Mouse (Mus musculus): Measurements from ENCODE around the gene Camta2. TPM values are rescaled to one million over a fixed set of nuclear protein-coding genes. Genes with fewer than 3 reads are reported as not detected.
A peak's percentile ranks its signal among the peaks of the same experiment; 100 is the strongest.

Camta2 gene
- total RNA-seq, 2 experiments from 2014 or later, result 217 to 223 TPM

DNA sequence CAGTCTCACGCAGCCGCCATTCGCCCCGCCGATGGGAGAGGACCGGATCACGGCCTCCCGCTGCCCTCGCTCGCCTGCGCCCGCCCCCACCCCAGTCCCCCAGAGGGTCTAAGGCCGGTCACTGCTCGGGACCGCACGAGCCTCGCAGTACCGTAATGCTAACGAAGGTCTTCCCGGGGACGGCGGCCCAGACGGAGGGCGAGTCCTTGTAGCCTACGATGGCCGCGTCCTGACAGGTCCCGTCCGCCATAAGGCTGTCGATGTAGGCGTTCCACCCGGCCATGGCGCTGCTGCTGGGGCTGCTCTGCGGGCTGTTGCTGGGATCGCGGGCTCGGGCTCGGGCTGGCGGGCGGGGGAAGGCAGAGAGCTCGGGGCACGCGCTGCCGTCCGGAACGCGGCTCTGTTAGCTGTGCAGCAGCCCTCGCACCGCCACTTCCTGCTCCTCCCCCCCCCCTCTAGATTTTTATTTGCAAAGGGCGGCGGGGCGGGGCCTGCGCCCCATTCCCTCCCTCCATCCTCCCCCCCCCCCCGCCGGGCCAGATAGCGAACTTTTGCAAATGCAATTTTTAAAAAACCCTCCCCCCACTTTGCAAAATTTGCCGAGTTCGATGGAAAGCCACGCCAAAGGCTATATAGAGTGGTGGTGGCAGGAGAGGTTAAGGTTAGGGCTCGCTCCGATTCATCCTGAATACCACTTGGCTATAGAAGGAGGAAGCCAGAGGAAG lies 33.5 kb downstream of the Camta2 start, which contains the start of gene Pfn1:
TSS of gene Pfn1 (minus strand) at position 447 of the 725 bp plus-strand sequence.
- intact Hi-C loops (cut with DNase I), result loop anchor here (2.0 kb wide), 1 partner anchor 14 kb away; the partner anchor contains the start of gene Spag7
- DNase-seq (ENCODE audit: low spot score in 2 of 2), result peak; percentile 68 to 69

DNA sequence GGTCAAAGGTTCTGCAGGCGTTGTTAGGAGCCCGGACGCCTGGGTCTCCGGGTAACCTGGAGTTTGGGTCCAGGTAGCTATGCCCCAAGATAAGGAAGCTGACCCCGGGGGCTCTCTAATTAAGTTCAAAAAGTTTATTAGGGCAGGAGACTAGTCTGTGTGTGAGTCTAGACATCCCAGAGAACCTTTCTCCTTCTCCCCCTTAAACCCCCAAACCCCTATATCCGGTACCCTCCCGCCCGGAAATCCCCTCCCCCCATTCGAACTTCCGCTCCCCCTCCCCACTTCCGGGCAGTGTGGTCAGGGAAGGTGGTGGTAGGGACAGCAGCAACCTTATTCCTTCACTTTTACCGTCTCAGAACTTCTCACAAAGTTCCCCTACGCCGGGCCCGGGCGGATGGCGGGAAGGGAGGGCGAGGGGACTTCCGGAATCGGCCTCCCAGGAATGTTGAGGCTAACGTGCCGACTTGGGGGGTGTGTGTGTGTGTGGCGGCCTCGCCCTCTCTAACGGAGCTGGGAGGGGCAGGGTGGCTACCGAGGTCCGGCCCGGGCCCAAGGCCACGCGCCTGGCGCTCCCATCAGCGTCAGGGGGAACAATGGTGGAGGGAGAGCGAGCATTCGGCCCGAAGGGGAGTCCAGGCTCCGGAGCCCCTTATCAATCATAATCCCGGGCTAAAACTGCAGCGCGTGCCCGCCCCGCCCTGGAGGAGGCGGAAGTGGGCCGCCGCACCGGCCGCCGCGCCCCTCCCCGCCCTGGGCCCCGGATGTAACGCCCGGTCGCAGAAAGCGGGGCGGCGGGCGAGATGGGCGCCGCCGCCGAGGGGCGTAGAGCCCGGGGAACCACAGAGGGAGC lies 34.3 kb downstream of the Camta2 start:
- intact Hi-C loops (cut with DNase I), result loop anchor here (2.0 kb wide), 1 partner anchor 15 kb away; the partner anchor contains the start of gene Spag7
- peak in 1 of 2 experiments; percentile 45 for DNase-seq (ENCODE audit: low spot score in 2 of 2)

DNA sequence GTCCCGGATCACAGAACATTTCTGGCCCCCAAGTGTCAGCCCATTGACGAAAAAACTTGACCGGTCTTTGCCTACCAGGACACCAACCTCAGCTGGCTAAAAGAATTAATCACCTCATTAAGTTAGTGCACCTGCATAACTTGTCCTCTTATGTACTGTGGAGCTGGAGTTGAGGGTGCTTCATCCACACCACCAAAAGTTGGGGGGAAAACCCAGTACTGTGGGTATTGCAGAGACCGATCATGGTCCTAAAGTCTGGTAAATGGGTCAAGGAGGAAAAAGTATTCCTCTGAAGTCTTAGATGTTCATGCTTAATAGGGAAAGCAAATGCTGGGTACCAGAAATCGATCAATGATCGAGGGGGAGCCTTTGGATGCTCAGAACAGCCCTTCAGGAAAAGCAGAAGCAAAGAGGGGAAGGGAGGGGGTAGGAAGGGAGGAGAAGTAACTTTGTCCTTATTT lies 35.0 kb downstream of the Camta2 start:
- no peak for DNase-seq (ENCODE audit: low spot score in 2 of 2)
- intact Hi-C loops (cut with DNase I), result no loop called here

DNA sequence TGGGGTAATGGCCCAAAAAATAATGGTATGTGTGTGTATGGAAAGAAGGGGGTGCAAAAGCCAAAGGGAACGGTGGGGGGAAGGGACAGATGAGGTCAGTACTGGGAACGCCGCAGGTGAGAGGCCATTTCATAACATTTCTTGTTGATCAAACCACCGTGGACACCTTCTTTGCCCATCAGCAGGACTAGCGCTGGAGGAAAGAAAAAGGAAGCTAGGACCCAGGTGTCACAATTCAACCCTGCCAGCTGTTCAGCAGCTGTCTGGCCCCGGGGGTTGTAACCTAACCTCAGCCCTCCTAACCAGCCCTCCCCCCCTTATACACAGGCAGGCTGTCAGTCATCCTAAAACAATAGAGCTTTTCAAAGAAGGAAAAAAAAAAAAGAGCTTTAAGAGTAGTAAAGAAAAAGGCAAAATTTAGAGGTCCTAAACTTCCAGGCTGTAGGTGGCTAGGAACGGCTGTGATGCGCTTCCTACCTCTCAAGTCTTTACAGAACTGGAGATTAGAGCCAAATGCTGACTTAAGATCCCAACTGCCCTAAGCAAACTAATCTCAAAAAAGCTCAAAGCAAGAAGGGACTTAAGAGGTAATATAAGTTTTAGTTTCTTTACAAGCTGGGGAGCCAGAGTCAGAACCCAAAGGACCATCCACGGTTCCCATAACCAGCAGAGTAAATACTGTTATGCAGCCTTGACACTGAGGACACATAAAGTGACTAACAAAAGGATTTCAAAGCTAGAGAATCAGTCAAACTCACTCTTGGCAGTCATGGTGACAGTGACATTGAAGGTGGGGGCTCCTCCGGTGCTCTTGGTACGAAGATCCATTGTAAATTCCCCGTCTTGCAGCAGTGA lies 35.6 kb downstream of the Camta2 start:
- DNase-seq (ENCODE audit: low spot score in 2 of 2), result no peak
- intact Hi-C loops (cut with DNase I), result no loop called here

DNA sequence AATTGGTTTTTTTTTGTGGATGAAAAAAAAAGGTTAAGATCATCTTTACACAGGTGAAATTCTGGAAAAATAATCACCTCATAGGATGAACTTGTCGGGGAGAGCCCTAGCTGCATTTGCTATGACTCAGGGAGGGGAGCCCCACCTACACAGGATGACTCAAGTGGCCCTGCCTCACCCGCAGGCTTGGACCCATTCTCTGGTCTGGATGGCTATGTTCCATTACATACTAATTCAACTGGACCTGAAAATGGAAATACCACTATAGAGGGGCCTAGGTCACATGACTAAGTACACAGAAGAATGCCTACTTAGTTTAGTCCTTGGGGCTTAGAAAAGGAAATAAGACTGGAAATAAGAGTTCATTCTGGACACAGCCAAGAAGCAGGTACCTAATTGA lies 36.5 kb downstream of the Camta2 start:
- no peak for DNase-seq (ENCODE audit: low spot score in 2 of 2)
- intact Hi-C loops (cut with DNase I), result no loop called here

DNA sequence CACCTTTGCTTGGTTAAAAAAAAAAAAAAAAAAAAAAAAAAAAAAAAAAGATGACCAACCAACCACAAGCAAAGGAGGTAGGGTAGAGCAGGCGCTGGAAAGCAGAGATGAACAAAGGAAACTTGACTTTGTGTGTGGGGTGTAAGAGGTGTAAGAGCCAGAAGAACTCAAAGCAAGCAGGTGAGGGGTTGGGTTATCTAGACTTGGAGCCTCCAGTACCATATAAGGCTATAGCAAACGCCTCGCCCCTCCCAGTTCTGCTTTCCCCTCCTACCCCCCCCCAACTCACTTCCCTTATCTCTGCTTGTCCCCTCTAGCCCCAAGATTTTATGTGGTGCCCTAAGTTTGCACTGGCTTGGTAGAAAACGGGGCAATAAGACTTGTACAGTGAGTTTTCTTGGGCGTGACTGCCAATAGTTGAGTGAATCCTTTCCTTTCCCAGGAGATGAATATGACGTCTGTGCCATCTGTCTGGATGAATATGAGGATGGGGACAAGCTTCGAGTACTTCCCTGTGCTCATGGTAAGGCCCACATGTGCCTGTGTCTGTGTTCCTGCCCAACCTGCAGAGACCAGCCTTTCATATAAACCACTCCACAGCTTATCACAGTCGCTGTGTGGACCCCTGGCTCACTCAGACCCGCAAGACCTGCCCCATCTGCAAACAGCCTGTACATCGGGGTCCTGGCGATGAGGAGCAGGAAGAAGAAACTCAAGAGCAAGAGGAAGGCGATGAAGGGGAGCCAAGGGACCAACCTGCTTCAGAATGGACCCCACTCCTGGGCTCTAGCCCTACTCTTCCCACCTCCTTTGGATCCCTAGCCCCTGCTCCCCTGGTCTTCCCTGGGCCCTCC lies 37.4 kb downstream of the Camta2 start:
- intact Hi-C loops (cut with DNase I), result no loop called here
- no peak for DNase-seq (ENCODE audit: low spot score in 2 of 2)

DNA sequence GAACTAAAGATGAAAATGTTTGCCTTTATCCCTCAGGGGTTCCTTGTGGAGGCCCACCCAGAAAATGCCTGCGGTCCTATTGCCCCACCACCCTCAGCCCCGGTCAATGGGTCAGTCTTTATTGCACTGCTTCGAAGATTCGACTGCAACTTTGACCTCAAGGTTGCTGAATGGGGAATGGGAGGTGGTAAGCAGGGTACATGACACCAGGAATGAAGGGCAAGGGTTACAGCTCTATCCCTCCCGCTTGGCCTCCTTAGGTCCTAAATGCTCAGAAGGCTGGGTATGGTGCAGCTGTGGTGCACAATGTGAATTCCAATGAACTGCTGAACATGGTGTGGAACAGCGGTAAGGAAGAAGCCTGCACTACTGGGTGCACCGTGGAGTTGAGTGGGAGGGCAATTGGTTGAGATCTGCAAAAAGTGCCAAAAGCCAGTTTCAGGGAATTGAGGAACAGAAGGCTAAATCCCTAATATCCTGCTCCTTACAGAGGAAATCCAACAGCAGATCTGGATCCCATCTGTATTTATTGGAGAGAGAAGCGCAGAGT lies 38.6 kb downstream of the Camta2 start:
- no peak for DNase-seq (ENCODE audit: low spot score in 2 of 2)
- intact Hi-C loops (cut with DNase I), result loop anchor here (10.0 kb wide), 1 partner anchor 214 kb away; the partner anchor contains the start of gene Arrb2

DNA sequence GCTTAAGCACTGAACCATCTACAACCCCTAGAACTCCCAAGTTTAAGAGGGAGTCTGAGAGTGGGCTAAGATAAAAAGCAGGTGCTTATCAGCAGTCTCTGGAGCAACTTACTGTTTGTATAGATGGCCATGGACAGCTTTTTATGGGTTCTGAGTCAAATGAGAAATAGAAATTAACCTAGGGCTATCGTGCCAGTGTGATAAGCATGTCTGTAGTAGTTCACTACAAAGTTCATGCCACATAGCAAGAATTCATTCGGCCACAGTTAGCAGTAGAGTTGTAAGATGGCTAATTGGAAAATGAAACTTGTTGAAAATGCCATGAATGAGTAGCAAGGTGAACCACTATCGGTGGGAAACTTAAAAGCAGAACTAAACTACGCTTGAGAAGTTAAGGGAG lies 39.4 kb downstream of the Camta2 start:
- intact Hi-C loops (cut with DNase I), result loop anchor here (10.0 kb wide), 1 partner anchor 214 kb away; the partner anchor contains the start of gene Arrb2
- DNase-seq (ENCODE audit: low spot score in 2 of 2), result no peak

DNA sequence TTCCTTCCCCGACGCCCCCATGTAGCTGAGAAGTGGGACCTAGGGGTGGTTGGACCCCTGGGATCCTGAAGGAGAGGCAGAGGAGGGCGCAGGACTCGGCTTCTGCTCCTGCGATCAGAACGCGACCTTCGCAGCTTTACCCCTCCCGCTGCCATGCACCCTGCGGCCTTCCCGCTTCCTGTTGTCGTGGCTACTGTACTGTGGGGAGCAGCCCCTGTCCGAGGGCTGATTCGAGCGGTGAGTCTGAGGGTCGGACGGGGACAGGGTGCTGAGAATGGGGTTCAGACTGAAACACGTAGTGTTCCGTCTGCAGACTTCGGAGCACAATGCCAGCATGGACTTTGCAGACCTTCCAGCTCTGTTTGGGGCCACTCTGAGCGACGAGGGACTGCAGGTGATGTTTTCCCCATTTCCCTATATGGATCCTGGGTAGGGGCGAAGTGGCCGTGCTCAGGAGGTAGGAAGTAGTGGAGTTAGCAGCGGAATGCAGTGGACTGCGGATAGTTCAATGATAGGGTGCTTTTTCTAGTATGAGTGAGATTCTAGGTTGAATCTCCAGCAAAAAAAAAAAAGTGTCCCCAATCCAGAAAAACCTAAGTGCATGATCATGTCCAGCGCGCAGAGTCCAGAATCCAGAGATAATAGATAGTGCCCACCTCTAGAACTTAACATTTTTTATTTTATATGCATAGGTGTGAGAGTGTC lies 40.0 kb downstream of the Camta2 start:
- DNase-seq (ENCODE audit: low spot score in 2 of 2), result no peak
- intact Hi-C loops (cut with DNase I), result loop anchor here (10.0 kb wide), 1 partner anchor 213 kb away; the partner anchor contains the start of gene Arrb2

DNA sequence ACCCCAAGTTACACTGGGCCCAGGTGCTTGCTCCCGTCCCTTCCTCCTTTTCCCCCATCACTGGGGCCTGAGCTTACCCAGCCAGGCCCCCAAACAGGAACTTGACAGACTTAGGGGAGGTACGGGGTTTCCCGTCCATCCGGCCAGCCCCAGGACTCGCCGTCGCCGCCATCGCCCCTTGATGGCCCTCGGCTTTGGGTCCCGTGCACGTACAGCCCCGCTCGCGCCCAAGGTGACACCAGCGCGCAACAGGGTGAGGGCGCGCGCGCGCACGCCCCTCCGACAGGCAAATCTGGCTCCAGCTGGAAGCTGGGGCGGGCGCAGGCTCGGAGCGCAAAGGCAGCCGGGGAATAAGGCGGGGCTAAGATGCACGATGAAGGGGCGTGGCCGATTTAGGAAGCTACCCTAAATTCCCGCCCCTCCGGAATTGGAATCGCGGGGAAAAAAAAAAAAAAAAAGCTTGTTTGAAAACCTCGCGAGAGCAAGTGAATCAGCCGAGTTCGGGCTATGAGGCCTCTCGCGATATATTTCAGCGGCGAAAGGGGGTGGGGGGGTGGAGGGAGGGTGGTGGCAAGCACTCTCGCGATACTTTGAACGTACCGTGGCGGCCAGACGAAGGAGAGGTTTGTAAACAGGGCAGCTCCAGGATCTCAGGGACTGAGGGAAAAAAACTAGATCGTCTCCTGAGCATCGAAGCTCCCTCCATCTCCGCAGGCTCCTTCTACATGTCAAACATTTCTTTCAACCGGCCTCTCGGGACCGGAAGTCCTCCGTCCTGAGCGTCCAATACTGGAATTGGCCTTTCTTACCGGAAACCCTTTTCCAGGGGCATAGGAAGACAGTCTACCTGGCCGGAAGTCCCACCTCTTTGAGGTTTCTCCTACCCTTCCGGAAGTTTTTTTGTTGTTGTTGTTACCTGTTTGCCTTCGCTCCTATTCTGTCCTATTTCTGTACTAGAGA lies 40.9 kb downstream of the Camta2 start, which contains the start of the genes Rnf167 and Slc25a11:
TSS of gene Rnf167 (plus strand) at position 545 of the 960 bp plus-strand sequence.
TSS of gene Slc25a11 (minus strand) at position 789 of the 960 bp plus-strand sequence.
- DNase-seq (ENCODE audit: low spot score in 2 of 2), result peak; percentile 97 to 99
- intact Hi-C loops (cut with DNase I), result loop anchor here (10.0 kb wide), 1 partner anchor 212 kb away; the partner anchor contains the start of gene Arrb2

DNA sequence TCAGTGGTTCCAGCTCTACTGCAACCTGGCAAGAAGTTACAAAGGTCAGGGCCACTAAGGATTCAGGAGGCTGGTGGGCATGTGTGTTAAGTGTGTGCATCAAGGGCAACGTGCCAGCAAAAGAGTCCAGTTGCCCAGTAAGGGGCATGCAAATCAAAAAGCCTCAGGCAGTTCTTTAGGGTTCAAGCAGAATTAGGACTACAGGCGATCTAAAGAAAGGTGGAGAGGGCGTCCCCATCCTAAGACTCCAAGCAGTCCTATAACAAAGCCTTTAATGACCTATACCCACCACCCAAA lies 41.7 kb downstream of the Camta2 start:
- no peak for DNase-seq (ENCODE audit: low spot score in 2 of 2)
- intact Hi-C loops (cut with DNase I), result loop anchor here (10.0 kb wide), 1 partner anchor 211 kb away; the partner anchor contains the start of gene Arrb2

DNA sequence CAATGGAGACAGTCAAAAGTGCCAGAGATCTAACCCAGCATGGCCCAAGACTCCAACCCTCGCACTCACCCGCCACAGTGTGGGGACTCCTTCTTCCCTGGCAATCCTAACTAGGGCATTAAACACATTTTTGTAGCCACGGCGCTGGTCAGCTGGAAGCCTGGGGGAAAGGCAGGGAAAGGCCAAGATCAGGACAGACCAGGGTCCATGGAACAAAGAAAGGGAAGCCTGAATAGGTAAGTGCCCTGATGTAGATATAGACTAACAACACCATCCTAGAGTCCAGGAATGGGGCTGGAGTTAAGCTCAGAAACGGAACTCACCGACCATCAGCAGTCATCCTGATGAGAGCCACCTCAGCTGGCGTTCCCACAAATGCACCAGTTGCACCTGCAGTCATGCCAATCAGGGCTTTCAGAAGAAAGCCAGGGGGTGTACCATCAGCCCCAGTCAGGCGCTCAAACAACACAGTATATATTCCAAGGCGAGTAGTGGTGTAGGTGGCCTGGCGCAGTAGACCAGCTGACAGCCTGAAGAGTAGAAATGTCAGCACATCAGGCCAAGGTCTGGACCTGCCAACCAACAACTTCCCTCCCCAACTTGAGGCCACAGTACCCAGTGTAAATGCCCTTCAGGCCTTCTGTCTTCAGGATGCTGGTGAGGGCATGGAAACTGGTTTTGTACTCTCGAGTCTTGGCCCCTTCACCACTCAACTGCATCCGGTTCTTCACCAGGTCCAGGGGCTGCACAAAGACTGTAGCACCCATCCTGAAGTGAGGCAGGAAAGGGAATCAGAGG lies 42.2 kb downstream of the Camta2 start:
- no peak for DNase-seq (ENCODE audit: low spot score in 2 of 2)
- intact Hi-C loops (cut with DNase I), result loop anchor here (10.0 kb wide), 1 partner anchor 211 kb away; the partner anchor contains the start of gene Arrb2

DNA sequence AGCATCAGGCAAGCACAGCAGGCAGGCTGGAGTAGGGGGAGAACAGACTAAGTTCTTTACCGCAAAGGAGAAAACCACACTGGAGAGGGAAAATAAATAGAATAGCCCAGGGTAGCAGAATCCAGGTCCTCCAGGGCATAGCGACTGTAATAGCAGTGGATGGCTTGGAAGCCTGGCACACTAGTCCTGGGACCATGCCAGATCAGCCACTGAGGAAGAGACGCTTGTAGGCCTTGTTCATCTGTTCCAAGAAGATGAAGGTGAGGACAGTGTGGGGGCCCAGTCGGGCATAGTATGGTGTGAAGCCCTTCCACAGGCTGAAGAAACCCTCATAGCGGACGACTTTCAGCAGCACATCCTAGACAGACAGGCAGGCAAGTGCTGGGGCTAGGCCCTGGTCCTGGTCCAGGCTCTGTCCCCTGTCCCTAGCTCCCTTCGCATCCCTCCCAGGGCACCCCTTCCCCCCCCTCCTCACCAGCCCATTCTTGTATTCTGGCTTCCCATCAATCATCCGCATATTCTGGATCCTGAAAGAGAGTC lies 43.3 kb downstream of the Camta2 start:
- no peak for DNase-seq (ENCODE audit: low spot score in 2 of 2)
- intact Hi-C loops (cut with DNase I), result loop anchor here (10.0 kb wide), 1 partner anchor 210 kb away; the partner anchor contains the start of gene Arrb2

DNA sequence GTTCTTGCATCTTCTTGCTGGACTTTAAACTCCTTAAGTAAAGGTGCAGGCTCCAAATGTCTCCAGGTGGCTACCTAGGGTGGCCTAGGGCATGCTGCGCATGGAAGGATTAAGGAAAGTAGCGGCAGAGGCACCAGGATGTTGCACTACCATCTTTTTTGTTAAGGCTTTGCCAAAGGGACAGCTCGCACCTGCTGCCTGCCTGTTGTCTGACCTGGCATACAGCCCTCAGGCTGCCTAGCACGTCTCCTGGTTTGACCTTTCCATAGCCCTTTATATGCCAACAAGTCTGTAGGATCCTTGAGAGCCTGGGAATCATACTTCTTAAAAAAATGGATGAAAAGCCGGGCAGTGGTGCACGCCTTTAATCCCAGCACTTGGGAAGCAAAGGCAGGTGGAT lies 44.9 kb downstream of the Camta2 start:
- DNase-seq (ENCODE audit: low spot score in 2 of 2), result no peak
- intact Hi-C loops (cut with DNase I), result loop anchor here (10.0 kb wide), 1 partner anchor 208 kb away; the partner anchor contains the start of gene Arrb2

DNA sequence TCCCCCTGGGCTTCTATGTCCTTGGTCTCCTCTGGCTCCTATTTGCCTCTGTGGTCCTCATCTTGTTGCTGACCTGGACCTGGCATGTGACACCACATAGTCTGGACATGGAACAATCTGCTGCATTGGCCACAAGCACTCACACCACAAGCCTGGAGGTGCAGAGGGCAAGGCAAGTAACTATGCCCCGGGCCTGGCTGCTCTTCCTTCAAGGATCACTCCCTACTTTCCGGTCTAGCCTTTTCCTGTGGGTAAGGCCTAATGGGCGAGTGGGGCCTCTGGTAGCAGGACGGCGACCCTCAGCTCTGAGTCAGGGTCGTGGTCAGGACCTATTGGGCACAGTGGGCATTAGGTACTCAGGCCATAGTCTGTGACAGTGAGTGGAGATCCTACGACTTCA lies 46.7 kb downstream of the Camta2 start:
- intact Hi-C loops (cut with DNase I), result loop anchor here (10.0 kb wide), 1 partner anchor 206 kb away; the partner anchor contains the start of gene Arrb2
- no peak for DNase-seq (ENCODE audit: low spot score in 2 of 2)

Data from left cerebral cortex, postnatal 14 days (tissue).